Mouse (Mus musculus): ENCODE measurements at regions not wholly inside any gene's neighbourhood (a gene's known extent, or its start where the extent isn't known, plus 50 kb on each side); places are given as distances from the start of the nearest gene placed in this dataset.
"Not testable (repeated sequence)": the region's sequence is repeated elsewhere in the genome, so short reads cannot be mapped to it uniquely, and the experiment has no call there.

GRCm38 (mm10) chr11:23079936-23080794 is 72.8 kb downstream of the Fam161a start:
- Histone ChIP-seq H3K4me1 (ENCODE audit: control insufficient read depth) (no peaks in the 10 kb centered on the region), H3K36me3 (ENCODE audit: control insufficient read depth) (no peaks in the 10 kb centered on the region), H3K27me3 (ENCODE audit: control insufficient read depth) (no peaks in the 10 kb centered on the region), H3K9me3 (ENCODE audit: control insufficient read depth, low read length) (no peaks in the 10 kb centered on the region), H3K4me3 (replicated peaks) (no peak overlapping the region)
- TF ChIP-seq TAL1 (IDR thresholded peaks at IDR 0.05; ENCODE audit: low read length): no peak
- no peak for TF ChIP-seq GATA1 (IDR thresholded peaks at IDR 0.05; ENCODE audit: low read length)

DNA sequence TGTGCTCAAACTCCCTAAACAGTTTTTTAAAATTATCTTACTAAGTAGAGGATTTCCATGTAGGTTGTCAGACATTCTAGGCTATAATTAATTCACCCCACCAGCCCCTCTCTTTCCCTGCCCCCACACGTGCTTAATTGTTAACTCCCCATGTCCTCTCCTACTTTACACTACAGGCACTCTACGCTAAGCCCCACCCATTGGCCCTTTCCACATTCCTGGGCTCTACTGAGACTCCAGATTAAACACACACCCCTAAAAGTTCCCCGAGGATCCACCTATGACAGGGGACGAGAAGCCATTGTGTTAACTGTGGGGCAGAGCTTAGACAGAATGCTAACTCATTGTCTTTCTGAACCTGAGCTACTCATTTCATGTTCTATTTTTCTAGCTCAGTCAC is 74.3 kb downstream of the Fam161a start:
- H3K4me1 ChIP-seq (ENCODE audit: control insufficient read depth): no peaks in the 10 kb centered on the region
- H3K27me3 ChIP-seq (ENCODE audit: control insufficient read depth): no peaks in the 10 kb centered on the region
- TF ChIP-seq GATA1 (IDR thresholded peaks at IDR 0.05; ENCODE audit: low read length): no peak
- TF ChIP-seq TAL1 (IDR thresholded peaks at IDR 0.05; ENCODE audit: low read length): no peak
- no peaks in the 10 kb centered on the region for H3K9me3 ChIP-seq (ENCODE audit: control insufficient read depth, low read length)
- no peaks in the 10 kb centered on the region for H3K36me3 ChIP-seq (ENCODE audit: control insufficient read depth)
- H3K4me3 ChIP-seq (replicated peaks): no peak overlapping the region

- H3K9me3 ChIP-seq (ENCODE audit: control insufficient read depth, low read length); H3K4me1 ChIP-seq (ENCODE audit: control insufficient read depth); H3K27me3 ChIP-seq (ENCODE audit: control insufficient read depth); H3K4me3 ChIP-seq (replicated peaks); H3K36me3 ChIP-seq (ENCODE audit: control insufficient read depth): not testable (repeated sequence)
These were observed 76.5 kb downstream of the Fam161a start for GRCm38 (mm10) chr11:23083811-23084210.

- H3K27me3 ChIP-seq (ENCODE audit: control insufficient read depth): no peaks in the 10 kb centered on the region
- no peaks in the 10 kb centered on the region for H3K4me1 ChIP-seq (ENCODE audit: control insufficient read depth)
- TF ChIP-seq GATA1 (IDR thresholded peaks at IDR 0.05; ENCODE audit: low read length) (no peak), TAL1 (IDR thresholded peaks at IDR 0.05; ENCODE audit: low read length) (no peak)
- peaks cover 4% of the 10 kb centered on the region for H3K9me3 ChIP-seq (ENCODE audit: control insufficient read depth, low read length)
- no peak overlapping the region for H3K4me3 ChIP-seq (replicated peaks)
- no peaks in the 10 kb centered on the region for H3K36me3 ChIP-seq (ENCODE audit: control insufficient read depth)
These were observed 88.0 kb downstream of the Fam161a start for GRCm38 (mm10) chr11:23095287-23095686.

- not testable (repeated sequence) for H3K36me3 ChIP-seq (ENCODE audit: control insufficient read depth); H3K27me3 ChIP-seq (ENCODE audit: control insufficient read depth); H3K4me3 ChIP-seq (replicated peaks); H3K9me3 ChIP-seq (ENCODE audit: control insufficient read depth, low read length); H3K4me1 ChIP-seq (ENCODE audit: control insufficient read depth)
These were observed 88.4 kb downstream of the Fam161a start for GRCm38 (mm10) chr11:23095723-23096122.

- TF ChIP-seq GATA1 (IDR thresholded peaks at IDR 0.05; ENCODE audit: low read length) (no peak), TAL1 (IDR thresholded peaks at IDR 0.05; ENCODE audit: low read length) (no peak)
- Histone ChIP-seq H3K36me3 (ENCODE audit: control insufficient read depth) (no peaks in the 10 kb centered on the region), H3K4me1 (ENCODE audit: control insufficient read depth) (no peaks in the 10 kb centered on the region), H3K27me3 (ENCODE audit: control insufficient read depth) (no peaks in the 10 kb centered on the region), H3K4me3 (replicated peaks) (no peak overlapping the region), H3K9me3 (ENCODE audit: control insufficient read depth, low read length) (peaks cover 4% of the 10 kb centered on the region)
These were observed 89.3 kb downstream of the Fam161a start for GRCm38 (mm10) chr11:23096451-23097222.

DNA sequence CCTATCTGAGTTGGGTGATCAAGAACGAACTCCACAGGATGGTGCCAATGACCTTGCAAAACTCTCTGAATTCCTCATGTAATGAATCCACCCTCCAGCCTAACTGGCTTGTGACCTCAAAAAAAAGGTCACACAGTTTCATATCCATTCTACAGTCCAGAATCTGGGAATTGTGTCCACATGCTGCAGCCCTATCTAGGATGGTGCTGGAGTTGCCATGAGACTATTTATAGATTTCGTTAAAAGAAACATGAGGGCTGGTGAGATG is 89.8 kb downstream of the Fam161a start:
- H3K9me3 ChIP-seq (ENCODE audit: control insufficient read depth, low read length): peaks cover 4% of the 10 kb centered on the region
- TF ChIP-seq GATA1 (IDR thresholded peaks at IDR 0.05; ENCODE audit: low read length): no peak
- no peak for TF ChIP-seq TAL1 (IDR thresholded peaks at IDR 0.05; ENCODE audit: low read length)
- H3K27me3 ChIP-seq (ENCODE audit: control insufficient read depth): no peaks in the 10 kb centered on the region

DNA sequence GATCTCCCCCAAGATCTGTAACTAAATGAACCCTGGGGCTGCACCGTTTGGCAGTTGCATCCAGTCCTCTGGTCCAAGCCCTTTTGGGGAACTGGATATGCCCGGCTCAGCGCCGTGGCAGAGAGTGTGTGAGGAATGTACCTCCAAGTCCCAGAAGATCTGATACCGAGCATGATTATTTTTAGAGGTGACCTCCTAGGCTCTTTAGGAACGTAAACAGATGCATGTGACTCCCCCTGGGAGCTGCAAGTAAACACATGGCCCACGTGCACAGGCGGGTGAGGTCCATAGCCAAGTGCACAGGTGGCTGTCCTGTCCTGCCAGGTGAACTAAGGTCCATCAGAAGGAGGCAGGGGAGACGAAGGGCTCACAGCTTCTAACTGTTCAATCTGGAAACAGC is 107.3 kb downstream of the Fam161a start:
- H3K36me3 ChIP-seq (ENCODE audit: control insufficient read depth): no peaks in the 10 kb centered on the region
- H3K4me1 ChIP-seq (ENCODE audit: control insufficient read depth): no peaks in the 10 kb centered on the region
- peaks cover 15% of the 10 kb centered on the region for H3K9me3 ChIP-seq (ENCODE audit: control insufficient read depth, low read length)
- no peak for TF ChIP-seq TAL1 (IDR thresholded peaks at IDR 0.05; ENCODE audit: low read length)
- TF ChIP-seq GATA1 (IDR thresholded peaks at IDR 0.05; ENCODE audit: low read length): no peak
- no peaks in the 10 kb centered on the region for H3K27me3 ChIP-seq (ENCODE audit: control insufficient read depth)
- no peak overlapping the region for H3K4me3 ChIP-seq (replicated peaks)

More for the DNA sequence above, 89.8 kb downstream of the Fam161a start:
- no peaks in the 10 kb centered on the region for H3K4me1 ChIP-seq (ENCODE audit: control insufficient read depth)
- no peaks in the 10 kb centered on the region for H3K36me3 ChIP-seq (ENCODE audit: control insufficient read depth)
- H3K4me3 ChIP-seq (replicated peaks): no peak overlapping the region

- Histone ChIP-seq H3K4me3 (replicated peaks) (no peak overlapping the region), H3K9me3 (ENCODE audit: control insufficient read depth, low read length) (no peaks in the 10 kb centered on the region), H3K36me3 (ENCODE audit: control insufficient read depth) (no peaks in the 10 kb centered on the region), H3K27me3 (ENCODE audit: control insufficient read depth) (no peaks in the 10 kb centered on the region), H3K4me1 (ENCODE audit: control insufficient read depth) (peaks cover 8% of the 10 kb centered on the region)
- TF ChIP-seq GATA1 (IDR thresholded peaks at IDR 0.05; ENCODE audit: low read length): no peak
- TF ChIP-seq TAL1 (IDR thresholded peaks at IDR 0.05; ENCODE audit: low read length): no peak
These were observed 113.3 kb downstream of the Fam161a start for GRCm38 (mm10) chr11:23120533-23121210.

Measured in erythroblast, embryonic 14.5 days (primary cell).